Mouse (Mus musculus) heart, adult 2 months (tissue): ENCODE results near the gene Tmc5. TPM values are rescaled to one million over a fixed set of nuclear protein-coding genes. Genes with fewer than 3 reads are reported as not detected.

ENCODE experiments used
- DNase-seq, 2 experiments: peaks; one replicate each; pipeline ENCODE4 v3.0.0; 2021
- H3K27ac ChIP-seq: fragments of 200-600 bp; 2 replicates; pipeline ENCODE4 v1.8.1; 2022
- H3K27me3 ChIP-seq: fragments of 200-500 bp; 2 replicates; pipeline ENCODE4 v1.6.1; 2012; ENCODE audit warnings: mild to moderate bottlenecking, low read length, inconsistent platforms, mixed read lengths; ENCODE audit not compliant: control insufficient read depth, insufficient read depth
- H3K36me3 ChIP-seq: fragments of 200-500 bp; 2 replicates; pipeline ENCODE4 v1.6.1; 2012; ENCODE audit warnings: low read length, inconsistent platforms; ENCODE audit not compliant: control insufficient read depth, insufficient read depth
- H3K4me1 ChIP-seq: fragments of 200-500 bp; 2 replicates; pipeline ENCODE4 v1.6.1; 2011; ENCODE audit warnings: low read length; ENCODE audit not compliant: control insufficient read depth, insufficient read depth
- H3K4me3 ChIP-seq: fragments of 200-600 bp; 2 replicates; pipeline ENCODE4 v1.8.1; 2022
- H3K79me2 ChIP-seq: fragments of 200-500 bp; replicated peaks from 2 replicates; pipeline ENCODE4 v1.6.1; 2012; ENCODE audit warnings: mild to moderate bottlenecking, inconsistent platforms, low read length, moderate library complexity, mixed read lengths; ENCODE audit not compliant: control insufficient read depth, insufficient read depth
- H3K9ac ChIP-seq: fragments of 200-500 bp; 2 replicates; pipeline ENCODE4 v1.6.1; 2012; ENCODE audit warnings: low read depth, mild to moderate bottlenecking, control low read depth, inconsistent platforms, low read length, mixed read lengths
- CTCF ChIP-seq: fragments of 200-600 bp; IDR thresholded peaks from 2 replicates; pipeline ENCODE4 v1.8.1; 2022; ENCODE audit warnings: antibody characterized with exemption, mild to moderate bottlenecking, moderate library complexity
- EP300 ChIP-seq: fragments of 200-500 bp; IDR thresholded peaks from 2 replicates; pipeline ENCODE4 v1.6.1; 2011; ENCODE audit warnings: low read depth, low read length, control low read depth; ENCODE audit not compliant: insufficient read depth
- POLR2A ChIP-seq: fragments of 200-500 bp; IDR thresholded peaks from 2 replicates; pipeline ENCODE4 v1.6.1; 2011; ENCODE audit warnings: mild to moderate bottlenecking, low read depth, low read length, control low read depth; ENCODE audit not compliant: insufficient read depth
- WGBS: fragments of 180-500 bp; shearing (Covaris S2); methylation state at CpG from one replicate; pipeline ENCODE4 v1.1.7; 2018; 5-methylcytosine and 5-hydroxymethylcytosine counted together
- intact Hi-C: fragments of 180-260 bp; cut with DNase I; formaldehyde crosslinking; loops from one replicate; pipeline ENCODE4 v1.15.1; 2025
- polyA plus RNA-seq: library from polyadenylated mRNA; depleted of rRNA; stranded (reverse); fragments of >200 nt; gene quantifications from 2 replicates; pipeline ENCODE4 v1.2.3, GENCODE M21; 2012
- total RNA-seq, 2 experiments: library from RNA; stranded (reverse); gene quantifications; 2 replicates each; pipeline ENCODE4 v1.2.3; 2021

Gene Tmc5
- total and polyA plus RNA-seq, 3 experiments: 0.10 to 0.72 (median 0.34) TPM

GRCm38 (mm10) chr7:118585856-118586255 lies 11.2 kb upstream of the Tmc5 start:
- Histone ChIP-seq H3K27ac (peak overlapping the region; percentile 77), H3K4me3 (no peak overlapping the region), H3K9ac (no peak overlapping the region), H3K36me3 (no peaks in the 10 kb centered on the region), H3K79me2 (0 out of 2 replicates have a peak, but pooled peaks cover 1% of the 10 kb centered on the region), H3K4me1 (no peaks in the 10 kb centered on the region; the same call in 1 of the 2 replicates), H3K27me3 (peaks cover 2% of the 10 kb centered on the region; the same call in 1 of the 2 replicates)
- intact Hi-C loops: no loop called here
- TF ChIP-seq EP300 (0 out of 2 replicates have a peak, but pooled peaks have one; percentile 40), POLR2A (no peak), CTCF (0 out of 2 replicates have a peak, but pooled peaks have one; percentile 8)
- WGBS: 41% methylated on average over 6 of the region's 6 CpGs
- DNase-seq: peak; percentile 58 to 81

DNA sequence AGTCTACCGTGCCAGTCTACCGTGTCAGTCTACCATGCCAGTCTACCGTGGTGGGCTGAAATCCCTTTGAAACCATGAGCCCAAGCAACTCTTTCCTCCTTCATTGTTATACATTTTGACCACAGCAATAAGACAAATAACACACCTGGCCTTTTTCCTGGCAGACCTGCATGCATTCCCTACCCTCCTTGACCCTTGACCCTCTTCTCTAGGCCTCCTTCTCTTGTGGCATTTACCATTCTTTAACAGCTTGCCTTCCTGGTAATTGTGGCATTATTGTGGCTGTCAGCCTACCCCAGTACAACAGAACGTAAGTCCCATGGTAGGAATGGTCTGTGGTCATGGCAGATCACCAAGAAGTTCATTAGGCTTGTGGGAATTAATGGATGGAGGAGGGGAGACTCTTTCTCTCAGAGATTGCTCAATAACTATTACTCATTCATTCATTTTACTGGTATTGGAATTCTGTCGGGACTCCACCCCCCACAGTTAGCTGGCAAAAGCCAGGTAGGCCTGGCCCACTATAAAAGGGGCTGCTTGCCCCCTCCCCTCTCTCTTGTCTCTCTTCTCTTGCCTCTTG lies 6.3 kb upstream of the Tmc5 start:
- Histone ChIP-seq H3K4me3 (no peak overlapping the region), H3K27me3 (no peaks in the 10 kb centered on the region), H3K79me2 (no peaks in the 10 kb centered on the region), H3K4me1 (peaks cover 1% of the 10 kb centered on the region), H3K9ac (no peak overlapping the region), H3K27ac (no peak overlapping the region), H3K36me3 (no peaks in the 10 kb centered on the region)
- TF ChIP-seq EP300 (no peak), POLR2A (no peak), CTCF (no peak)
- 90% methylated on average over 5 of the region's 5 CpGs for WGBS
- intact Hi-C loops: loop anchor here (5.0 kb wide), 1 partner anchor 59 kb away; the partner anchor contains the start of gene Coq7
- DNase-seq: no peak

DNA sequence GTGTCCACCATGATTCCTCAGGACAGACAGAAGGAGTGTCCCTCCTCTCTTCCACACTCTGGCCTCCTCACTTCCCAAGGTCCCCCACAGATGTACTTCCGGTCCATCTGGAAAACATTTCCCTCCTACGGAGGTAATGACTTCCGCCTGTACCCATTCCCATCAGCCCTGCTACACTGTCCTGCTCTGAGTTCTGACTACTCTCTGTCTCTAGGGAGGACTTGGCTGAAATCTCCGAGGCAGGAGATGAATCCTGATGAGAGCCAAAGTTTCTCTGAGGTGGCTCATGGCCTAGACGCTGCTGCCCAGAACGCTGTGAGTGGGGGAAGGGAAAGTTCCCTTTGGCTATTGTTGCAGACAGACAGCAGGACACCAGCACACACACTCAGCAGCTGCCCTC lies 5.0 kb upstream of the Tmc5 start:
- intact Hi-C loops: loop anchor here (5.0 kb wide), 1 partner anchor 60 kb away; the partner anchor contains the start of gene Coq7
- H3K27ac ChIP-seq: no peak overlapping the region
- H3K27me3 ChIP-seq: no peaks in the 10 kb centered on the region
- WGBS: 27% methylated on average over 6 of the region's 6 CpGs
- H3K36me3 ChIP-seq: no peaks in the 10 kb centered on the region
- no peak for DNase-seq
- H3K79me2 ChIP-seq: no peaks in the 10 kb centered on the region
- H3K9ac ChIP-seq: no peak overlapping the region
- TF ChIP-seq CTCF (no peak), POLR2A (no peak), EP300 (no peak)
- H3K4me1 ChIP-seq: peaks cover 1% of the 10 kb centered on the region
- no peak overlapping the region for H3K4me3 ChIP-seq

GRCm38 (mm10) chr7:118593567-118594407 lies 3.3 kb upstream of the Tmc5 start:
- TF ChIP-seq EP300 (no peak), POLR2A (no peak), CTCF (no peak)
- 41% methylated on average over 9 of the region's 9 CpGs for WGBS
- Histone ChIP-seq H3K27ac (no peak overlapping the region), H3K9ac (no peak overlapping the region), H3K4me1 (peaks cover 1% of the 10 kb centered on the region), H3K27me3 (0 out of 2 replicates have a peak, but pooled peaks cover 1% of the 10 kb centered on the region), H3K36me3 (no peaks in the 10 kb centered on the region), H3K4me3 (no peak overlapping the region), H3K79me2 (no peaks in the 10 kb centered on the region)
- no peak for DNase-seq
- intact Hi-C loops: loop anchor here (5.0 kb wide), 1 partner anchor 61 kb away; the partner anchor contains the start of gene Coq7

DNA sequence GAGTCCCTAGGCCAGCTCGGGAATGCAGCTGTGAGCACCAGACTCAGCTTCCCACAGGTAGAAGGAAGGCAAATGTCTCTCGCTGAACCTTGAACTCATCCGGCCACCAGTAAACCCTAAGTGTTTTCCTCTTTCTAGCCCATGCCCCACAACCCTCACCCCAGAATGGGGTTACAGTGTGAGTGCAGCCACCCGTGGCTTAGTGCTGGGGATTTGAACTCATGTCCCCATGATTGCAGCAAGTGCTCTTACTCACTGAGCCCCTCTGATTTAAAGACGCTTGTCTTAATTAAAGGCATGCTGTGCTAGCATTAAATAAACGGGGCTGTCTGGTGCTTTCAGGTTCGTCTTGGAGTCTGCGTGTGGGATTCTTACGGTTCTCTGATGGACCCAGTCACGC lies 2.5 kb upstream of the Tmc5 start:
- TF ChIP-seq CTCF (no peak), POLR2A (no peak), EP300 (no peak)
- 46% methylated on average over 10 of the region's 10 CpGs for whole genome bisulfite sequencing
- no peaks in the 10 kb centered on the region for H3K36me3 ChIP-seq
- H3K4me1 ChIP-seq: peaks cover 1% of the 10 kb centered on the region
- H3K79me2 ChIP-seq: no peaks in the 10 kb centered on the region
- no peak overlapping the region for H3K9ac ChIP-seq
- DNase-seq: no peak
- 0 out of 2 replicates have a peak, but pooled peaks cover 1% of the 10 kb centered on the region for H3K27me3 ChIP-seq
- no peak overlapping the region for H3K27ac ChIP-seq
- H3K4me3 ChIP-seq: no peak overlapping the region
- intact Hi-C loops: loop anchor here (1.0 to 5.0 kb wide), 3 partner anchors 62 to 287 kb away; partner anchors contain the start of gene Coq7
